Mouse (Mus musculus) ovary, postnatal 10 days (tissue): ENCODE data around the gene Capn2.

Source experiments
- DNase-seq: peaks from one replicate; pipeline ENCODE4 v3.0.0; 2022; ENCODE audit warnings: low spot score

Capn2 gene

DNA sequence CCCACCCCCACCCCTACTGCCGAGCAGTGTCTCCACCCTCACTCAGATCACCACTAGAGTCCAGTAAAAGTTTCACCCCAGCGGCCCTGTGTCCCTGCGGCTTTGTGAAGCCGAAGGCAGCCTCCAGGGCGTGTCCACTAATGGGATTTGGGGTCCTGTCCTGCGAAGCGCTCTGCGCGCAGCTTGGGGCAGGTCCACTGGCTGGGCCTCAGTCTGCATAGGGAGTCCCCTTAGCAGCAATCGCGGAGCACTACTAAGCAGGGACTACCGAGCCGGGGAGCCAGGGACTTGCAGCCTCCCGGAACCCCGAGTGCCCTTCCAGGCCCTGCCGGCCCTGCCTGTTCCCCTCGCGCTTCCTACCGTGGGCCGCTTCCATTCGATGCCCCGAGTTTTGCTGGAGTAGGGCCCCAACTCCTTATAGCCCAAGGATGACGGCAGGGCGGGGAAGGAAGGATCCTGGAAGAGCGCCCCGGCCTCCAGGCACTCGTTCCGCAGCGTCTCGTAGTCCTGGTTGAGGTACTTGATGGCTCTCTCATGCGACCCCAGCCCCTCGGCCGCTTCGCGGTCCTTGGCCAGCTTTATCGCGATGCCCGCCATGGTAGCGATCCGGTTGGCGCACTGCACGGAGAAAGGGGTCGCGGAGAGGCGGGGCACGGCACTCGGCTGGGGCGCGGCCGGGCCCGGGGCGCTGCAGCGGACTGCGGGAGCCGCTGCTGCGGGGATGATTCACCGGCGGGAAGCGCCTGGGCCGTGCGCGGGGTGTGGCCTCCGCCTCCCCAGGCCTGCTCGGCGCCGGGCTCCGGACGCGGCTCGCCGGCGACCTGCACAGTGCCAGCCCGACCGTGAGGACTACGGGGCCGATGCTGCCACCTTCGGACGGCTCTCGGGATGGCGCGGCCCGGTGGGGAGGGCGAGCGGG, at the start of gene Capn2:
Gene Capn2 (minus strand): TSS at position 851 of the 919 bp plus-strand sequence.
- peak; percentile 78 for DNase-seq

DNA sequence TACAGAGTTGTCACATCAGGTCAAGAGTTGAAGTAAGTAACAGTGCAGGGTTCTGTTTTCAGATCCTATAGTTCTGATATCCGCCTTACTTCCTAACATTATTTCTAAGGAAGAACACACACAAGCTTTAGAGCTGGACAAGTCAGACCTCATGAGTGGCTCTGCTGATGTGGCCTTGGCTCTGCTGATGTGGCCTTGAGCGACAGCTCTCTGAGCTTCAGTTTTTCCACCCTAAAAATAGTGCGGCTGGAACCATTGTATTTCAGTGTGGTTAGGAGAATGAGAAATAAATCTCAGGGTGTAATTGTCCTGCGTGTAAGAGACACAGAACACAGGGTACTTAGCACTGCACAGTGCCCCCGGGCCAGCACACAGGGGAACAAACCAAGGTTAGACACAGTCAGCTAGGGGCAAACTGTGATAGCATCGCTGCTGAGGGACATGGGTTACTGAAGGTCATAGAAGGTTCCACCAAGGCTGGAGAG, 48.0 kb upstream of the Capn2 start:
- DNase-seq: no peak

DNA sequence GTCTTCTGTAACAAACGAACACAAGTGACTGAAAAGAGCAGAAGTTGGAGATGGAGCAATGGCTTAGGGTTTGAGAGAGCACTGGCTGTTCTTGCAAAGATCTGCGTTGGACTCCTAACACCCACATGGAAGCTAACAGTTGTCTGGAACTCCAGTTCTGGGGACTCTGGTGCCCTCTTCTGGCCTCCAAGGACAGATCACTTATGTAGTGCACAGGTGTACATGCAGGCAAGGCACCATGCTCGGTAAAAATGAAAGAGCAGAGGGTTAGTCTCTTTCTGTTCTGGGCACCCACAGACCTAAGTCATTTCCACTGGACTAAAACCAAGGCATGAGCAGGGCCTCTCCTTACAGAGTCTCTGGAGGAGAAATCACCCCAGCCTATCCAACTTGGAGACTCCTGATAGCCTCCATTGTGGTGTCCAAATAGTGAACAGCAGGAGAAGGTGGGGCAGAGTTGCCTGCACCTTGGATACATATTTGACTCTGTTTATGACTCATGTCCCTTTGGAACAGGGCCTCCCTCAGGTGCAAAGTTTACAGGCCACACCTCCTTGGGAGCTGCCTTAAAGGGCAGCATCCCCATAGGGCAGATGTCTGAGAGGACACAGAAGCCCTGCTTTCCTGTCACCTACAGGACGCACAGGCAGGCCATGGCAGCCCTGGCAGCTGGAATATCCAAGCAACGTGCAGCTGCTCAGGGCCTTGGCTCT, 47.2 kb upstream of the Capn2 start, which contains the start of gene Capn8:
Gene Capn8 (plus strand): TSS at position 600 of the 713 bp plus-strand sequence.
- no peak for DNase-seq

DNA sequence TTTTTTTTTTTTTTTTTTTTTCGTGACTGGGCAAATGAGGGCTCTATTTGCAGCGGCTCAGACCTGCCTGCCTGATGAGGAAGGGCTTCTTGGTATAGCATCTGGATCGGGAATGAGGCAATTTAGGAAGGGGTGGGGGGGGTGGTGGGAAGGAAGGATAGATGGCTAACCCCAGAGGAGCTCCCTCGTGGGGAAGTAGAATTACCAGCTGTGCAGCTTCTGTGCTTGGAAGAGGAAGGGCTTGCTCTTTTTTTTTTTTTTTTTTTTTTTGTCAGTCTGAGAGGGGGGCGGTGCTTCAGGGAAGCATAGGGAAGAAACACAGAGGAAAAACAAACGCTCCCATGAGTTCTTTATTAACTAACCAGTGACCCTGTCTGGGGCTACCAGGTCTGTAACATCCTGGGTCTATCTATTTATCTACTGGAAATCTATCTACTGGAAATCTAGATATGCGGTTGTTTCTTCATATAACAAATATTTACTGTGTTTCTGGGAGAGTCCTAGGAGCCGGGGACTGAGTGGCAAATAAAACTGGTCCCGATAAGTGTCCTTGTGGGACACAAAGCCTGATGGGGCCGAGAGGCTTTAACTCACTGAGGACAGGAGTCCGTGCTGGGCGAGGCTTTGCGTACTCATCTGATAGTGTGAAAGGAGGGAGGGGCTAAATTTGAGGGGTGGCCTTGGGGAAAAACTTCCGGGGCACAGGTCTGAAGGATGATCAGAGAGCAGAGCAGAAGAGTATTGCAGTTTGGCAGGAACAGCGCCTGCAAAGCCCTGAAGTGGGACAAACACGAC, 45.4 kb upstream of the Capn2 start:
- no peak for DNase-seq

DNA sequence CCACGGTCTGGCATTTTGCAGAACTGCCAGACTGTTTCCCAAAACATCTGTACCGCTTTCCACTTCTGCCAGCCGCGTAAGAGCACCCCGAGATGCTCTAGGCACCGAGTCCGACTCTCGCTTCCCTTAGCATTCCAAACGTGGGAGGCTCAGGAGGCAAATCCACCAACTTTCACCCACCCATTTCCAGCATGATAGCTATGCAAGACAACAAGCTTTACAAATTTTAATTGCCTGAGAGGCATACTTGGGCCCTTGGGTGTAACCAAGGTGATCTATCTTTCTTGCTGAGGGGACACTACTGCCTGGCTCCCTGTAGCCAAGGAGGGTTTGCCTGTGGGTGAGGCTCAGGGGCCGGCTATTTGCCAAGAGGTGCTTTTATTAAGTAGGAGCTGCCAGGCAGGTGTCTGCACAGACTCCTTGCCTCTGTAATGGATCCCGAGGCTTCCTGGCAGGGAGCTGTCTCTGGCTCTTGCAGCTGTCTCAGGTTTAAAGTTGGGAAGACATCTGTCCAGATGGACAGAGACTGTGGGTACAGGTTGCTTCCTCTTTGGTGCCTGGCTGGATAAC, 44.6 kb upstream of the Capn2 start:
- no peak for DNase-seq

DNA sequence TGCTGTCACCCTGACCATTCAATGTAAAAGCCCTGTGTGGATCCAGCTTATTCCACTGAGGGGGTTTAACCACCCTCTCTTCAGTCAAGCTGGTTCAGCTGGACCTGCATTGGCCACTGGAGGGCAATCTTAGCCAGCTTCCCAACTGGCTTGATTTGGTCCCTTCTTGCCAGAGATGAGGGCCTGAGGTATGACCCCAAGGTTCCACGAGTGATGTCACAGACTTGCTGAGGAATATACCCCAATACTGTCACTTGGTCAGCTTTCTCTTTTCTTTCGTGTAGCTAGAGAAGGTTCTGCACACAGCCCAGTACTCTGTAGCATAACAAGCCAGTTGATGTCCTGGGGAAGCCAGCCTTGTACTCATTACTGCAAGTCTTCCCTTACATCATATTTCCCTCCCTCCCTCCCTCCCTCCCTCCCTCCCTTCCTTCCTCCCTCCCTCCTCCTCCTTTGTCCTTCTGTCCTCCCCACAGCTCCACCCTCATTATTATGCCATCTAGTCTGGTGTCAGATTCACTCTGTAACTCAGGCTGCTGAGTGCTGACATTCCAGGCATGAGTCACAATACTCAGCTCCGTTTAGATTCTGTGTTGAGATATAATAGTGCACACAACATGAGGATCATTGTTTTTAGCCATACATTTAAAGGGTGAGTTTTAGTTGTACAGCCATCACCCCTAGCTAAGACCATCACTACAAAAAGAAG, 43.1 kb upstream of the Capn2 start:
- DNase-seq: no peak

DNA sequence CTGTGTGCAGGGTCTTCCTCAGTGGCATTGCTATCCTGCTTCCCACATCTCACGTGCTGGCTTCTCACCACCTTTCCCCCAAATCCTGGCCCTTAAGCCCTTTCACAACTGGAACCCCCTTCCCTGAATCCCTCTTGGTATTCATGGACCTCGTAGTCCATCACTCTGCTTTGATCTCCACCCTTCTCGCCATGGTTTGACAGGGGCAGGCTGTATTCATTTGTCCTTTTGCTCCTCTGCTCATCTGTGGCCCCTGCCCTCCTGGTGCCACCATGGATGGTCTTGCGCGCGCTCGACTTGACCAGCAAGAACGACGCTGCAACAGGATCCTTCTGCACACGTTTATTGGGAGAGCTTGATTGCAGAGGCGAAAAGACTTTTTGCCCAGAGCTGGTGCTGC, 42.1 kb upstream of the Capn2 start:
- DNase-seq: no peak

DNA sequence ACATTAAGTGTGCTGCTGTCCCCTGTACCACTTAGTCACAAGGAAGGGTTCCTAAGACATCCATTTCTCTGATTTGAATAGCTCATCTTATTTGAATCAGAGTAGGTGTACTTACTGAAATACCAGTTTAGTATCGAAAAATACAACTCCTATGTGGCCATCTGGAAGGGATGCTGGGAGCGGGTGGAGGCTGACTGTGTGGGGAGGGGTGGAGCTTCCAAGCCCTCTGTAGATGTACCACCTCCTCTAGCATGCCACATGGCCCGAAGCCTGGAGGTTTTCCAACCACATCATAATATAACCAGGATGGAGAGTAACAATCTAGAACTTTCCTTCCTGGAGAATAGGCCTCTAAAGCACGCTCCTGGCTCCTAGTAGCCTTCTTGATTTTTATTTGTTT, 40.9 kb upstream of the Capn2 start:
- no peak for DNase-seq

DNA sequence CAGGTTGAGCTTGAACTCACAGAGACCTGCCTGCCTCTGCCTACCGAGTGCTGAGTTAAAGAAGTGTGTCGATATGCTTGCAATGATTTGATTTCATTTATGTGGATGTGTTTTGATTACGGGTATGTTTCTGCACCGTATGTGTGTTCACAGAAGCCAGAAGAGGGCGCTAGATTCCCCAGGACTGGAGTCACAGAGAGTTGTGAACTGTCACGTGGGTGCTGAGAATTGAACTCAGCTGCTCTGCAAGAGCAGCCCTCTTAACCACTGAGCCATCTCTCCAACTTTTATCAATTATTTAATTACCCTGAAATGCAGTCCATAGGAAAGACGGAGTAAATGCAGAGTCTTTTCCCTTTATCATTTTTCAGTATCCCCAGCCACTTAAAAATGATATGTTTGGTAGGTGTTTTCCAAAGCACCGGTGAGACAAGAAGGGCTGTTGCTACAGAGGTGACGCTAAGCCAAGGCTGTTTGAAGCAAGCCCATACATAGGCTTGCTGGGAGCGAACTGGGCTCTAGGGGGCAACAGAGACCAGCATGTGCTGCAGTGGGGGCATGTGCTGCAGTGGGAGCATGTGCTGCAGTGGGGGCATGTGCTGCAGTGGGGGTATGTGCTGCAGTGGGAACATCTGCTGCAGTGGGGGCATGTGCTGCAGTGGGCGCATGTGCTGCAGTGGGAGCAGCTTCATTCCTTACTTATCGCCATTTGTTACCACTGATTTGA, 36.4 kb upstream of the Capn2 start:
- no peak for DNase-seq

DNA sequence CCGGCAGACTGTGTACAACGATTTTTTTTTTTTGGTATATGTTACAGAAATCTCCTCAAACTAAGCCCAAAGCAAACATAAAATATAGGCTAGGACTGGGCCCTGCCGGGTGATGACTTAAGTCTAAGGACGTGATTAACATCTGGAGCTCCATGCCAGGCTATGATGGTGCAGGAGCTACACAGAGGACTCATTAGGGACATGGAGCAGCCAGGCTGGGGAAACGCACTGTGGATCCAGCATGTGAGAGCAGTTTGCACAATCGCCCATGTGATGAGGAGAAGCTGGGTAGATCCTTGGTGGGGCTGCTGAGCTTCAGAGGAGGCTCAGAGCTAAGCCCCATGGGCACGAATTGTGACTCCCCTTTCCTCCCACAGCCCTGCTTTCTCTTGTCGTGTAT, 33.4 kb upstream of the Capn2 start:
- no peak for DNase-seq

DNA sequence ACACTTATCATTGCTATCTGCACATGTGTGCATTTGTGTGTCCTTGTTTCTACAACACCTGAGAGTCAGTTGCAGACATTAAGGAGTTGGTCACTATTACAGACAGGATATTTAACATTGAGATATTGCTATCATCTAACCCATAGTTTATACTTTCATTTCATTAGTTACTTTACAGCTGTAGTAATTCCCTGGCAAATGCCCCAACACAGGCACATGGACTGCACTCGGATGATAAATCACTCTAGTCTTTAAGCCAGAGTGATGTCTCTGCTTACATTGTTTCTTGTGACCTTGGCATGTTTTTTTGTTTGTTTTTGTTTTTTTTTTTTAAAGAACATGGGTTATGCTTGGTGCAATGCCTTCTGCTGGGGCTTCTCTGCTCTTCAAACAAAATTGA, 26.5 kb upstream of the Capn2 start:
- DNase-seq: no peak

DNA sequence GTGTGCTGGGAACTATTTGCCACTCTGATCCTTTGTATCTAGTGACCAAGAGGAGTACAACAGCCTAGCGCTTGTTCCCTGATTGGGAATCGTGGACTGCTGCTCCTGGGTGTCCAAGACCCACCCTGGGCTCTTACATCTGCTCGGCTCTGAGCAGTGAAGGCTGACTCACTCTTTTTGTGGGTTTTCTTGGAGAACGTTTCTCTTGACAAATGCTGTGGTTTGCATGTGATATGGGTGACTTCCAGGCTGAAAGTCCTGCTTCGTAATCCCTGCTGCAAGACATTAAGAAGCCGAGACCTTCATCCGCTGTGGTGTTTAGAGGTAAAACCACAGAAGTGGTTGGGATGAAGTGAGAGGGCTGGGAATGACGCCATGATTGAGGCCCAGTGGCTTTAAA, 25.7 kb upstream of the Capn2 start:
- no peak for DNase-seq

DNA sequence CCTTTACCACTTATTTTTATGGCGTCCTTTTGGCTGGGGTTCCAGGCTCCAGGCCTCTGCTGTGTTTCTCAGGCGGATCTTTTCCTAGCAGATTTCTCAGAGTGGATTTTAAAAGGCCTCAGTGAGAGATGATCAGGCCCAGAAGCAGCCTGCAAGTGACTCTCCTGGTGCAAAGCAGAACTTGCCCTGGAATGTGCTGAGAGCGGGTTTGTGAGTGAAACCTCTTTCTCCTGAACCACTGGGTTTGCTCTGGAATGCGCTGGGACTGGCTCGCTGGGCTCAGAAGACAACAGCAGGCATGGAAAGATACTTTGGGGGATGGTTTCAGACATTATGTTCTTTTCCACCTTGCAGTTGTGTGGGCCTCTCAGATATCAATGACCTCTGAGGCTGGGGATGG, 24.7 kb upstream of the Capn2 start:
- DNase-seq: no peak

DNA sequence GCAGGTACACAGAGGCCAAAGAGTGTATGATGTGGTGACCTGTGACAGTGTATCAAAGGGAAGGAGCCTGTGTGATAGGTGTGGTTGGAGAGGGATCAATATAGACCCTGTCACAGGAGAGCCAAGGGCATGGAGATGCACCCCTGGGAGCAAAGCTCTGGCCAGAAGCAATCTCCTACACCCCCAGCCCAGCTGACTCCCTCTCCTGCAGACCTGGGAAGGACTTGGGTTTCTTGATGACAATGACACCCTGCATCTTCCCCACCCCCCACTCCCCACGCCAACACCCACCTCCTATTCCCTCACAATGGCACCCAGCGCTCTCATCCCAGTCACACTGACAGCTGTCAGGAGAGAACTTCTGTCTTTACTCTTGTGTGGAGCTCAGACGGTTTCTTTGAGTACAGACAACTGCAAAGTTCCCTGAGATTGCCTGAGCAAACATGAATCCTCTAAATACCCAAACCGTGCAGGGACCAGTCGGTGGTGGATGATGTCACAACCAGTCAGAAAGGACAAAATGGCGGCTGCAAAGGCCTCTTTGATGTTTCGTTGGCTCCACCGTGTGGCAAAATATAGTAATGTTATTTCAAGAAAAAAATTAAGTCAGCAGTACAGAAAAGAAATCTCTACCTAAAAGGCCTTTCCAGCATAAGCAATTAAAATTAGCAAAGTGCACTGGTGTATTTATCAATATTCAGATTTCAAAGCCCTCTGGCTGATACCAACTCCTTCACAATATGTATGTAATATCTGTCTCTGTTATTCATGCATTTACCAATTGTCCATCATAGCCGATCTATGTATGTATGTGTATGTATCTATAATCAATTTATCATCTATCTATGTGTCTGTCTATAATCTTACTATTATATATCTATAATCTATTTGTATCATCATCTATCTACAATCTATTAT, 21.9 kb upstream of the Capn2 start:
- no peak for DNase-seq

DNA sequence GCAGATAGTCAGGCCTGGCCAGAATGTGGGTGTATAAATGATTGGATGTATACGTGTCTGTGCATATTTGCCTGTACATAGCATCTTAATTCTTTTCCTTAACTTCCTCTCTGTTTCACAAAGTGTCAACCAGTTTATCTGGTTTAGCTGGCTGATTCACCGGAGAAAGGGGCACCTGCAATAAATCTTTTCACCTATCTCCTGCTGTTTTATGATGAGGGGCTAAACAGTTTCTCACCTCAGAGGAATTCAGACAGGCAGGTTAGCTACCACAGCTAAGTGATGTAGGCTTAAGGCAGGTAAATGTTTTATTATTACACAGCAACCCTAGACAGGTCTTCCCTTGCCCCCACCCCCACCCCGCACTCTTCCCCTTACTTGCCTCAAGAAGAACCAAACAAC, 17.7 kb upstream of the Capn2 start:
- no peak for DNase-seq

DNA sequence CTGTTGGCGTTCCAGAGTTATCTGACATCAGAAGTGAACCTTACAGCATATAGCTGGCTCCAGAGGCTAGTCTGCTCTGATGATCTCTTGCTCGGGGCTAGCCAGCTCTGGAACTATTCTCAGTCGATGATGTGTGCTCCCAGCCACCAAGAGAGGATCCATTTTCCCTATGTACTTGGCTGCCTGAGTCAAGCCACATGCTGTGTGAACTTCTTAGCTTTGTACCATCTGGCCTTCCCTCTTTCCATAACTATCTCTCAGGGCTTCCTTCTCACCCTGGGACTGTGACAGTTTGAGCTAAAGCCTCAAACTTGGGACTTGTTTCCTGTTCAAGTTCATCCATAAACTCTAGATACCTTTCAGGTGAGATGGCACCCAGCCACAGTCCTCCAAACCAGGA, 16.2 kb upstream of the Capn2 start:
- no peak for DNase-seq

DNA sequence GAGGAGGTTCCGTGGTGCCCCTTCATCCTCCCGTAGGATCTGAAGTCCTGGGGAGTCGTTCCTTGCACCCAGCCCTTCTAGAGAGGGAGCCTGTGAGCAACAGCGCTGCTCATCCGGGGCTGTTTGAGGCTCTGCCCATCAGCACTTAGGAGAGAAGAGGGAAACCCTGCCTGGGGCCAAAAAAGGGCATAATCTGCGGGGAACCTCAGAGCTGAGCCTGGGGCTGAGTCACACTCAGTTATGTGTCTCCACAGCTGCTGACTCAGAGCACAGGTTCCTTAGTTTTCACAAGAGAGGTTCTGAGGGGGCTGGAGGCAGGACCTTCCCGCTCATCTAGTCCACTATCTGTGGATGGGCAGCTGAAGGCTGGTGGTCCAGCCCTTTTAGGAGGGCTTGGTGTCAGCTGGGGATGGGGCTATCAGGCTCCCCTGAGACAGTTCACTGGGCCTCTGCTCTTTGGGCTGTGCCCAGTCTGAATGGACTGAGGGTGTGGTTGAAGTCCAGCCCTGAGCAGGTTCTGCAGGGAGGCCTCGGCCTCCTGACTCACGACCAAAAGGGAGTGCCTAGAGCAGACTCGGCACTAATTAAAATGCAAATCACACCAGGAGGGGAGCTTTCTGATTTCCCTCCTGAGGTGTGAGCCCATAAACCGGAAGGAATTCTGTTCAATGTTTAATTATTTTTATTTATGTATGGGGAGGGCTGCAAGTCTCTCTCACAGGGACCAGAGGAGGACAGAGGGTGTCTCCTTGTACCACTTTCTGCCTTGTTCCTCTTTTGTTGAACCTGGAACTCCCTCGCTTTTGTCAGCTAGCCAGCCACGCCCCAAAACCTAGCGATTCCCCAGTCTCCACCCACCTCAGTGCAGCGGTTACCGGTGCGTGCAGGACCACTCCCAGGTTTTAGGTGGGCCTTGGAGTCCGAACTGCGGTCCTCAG, 10.8 kb upstream of the Capn2 start:
- DNase-seq: no peak

DNA sequence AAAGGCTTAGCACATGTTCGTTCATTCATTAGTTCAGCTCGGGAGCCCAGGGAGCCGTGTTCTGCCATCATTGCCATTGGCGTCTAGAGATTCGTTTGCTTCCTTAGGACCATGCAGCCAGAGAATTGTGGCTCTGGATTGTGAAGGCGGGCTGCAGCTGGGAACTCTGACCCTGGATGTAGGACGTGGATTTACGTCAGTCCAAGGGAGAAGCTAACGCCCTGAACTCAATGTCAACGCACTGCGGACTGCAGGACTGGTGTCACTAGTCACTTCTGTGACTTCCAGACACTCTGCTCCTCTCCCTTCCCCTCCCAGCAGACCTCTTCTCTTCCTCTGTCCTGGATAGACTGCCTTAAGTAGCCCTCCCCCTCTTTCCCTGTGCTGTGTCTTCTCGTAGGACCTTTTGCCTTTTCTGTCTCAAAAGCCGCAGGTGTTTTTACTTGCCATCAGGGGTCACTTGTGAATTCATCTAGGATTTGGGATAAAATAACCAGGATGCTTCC, 9.9 kb upstream of the Capn2 start:
- no peak for DNase-seq
